Mouse (Mus musculus): Measurements from ENCODE around the gene Phlda3.

DNA sequence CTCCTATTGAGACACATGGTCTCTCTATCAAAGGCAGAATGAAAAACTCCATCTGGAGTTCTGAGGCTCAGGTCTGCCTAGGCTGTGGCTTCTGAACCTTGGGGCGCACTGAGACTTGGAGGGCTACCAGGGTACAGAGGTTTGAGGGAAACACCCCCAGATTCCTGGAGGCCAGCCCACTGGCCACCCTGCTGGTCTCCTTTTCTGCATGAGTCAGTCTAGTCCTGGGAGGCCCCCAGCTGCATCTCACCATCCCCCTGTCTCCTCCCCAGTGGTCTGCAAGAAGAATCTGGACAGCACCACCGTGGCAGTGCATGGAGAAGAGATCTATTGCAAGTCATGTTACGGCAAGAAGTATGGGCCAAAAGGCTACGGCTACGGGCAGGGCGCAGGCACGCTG, 20.9 kb upstream of the Phlda3 start:
- TF ChIP-seq CTCF (IDR thresholded peaks at IDR 0.05; ENCODE audit: low read depth, low read length): no peak
- TF ChIP-seq POLR2A (IDR thresholded peaks at IDR 0.05; ENCODE audit: borderline replicate concordance, low read depth, low read length): no peak
